Mouse (Mus musculus): ENCODE data around the gene Nmnat3.

The Nmnat3 gene

GRCm38 (mm10) chr9:98312622-98313374, 25.6 kb downstream of the Nmnat3 start:
- DNase-seq, result no peak

- no peak for DNase-seq
Observed at GRCm38 (mm10) chr9:98313587-98313986, 26.4 kb downstream of the Nmnat3 start.

GRCm38 (mm10) chr9:98314059-98314650, 26.9 kb downstream of the Nmnat3 start:
- DNase-seq, result no peak

GRCm38 (mm10) chr9:98317897-98318296, 30.7 kb downstream of the Nmnat3 start:
- DNase-seq, result no peak

- DNase-seq, result no peak
Observed at GRCm38 (mm10) chr9:98318875-98319274, 31.6 kb downstream of the Nmnat3 start.

- no peak for DNase-seq
Observed at GRCm38 (mm10) chr9:98320785-98321184, 33.5 kb downstream of the Nmnat3 start.

- no peak for DNase-seq
Observed at GRCm38 (mm10) chr9:98326088-98326487, 38.9 kb downstream of the Nmnat3 start.

- DNase-seq, result no peak
Observed at GRCm38 (mm10) chr9:98328415-98329176, 41.4 kb downstream of the Nmnat3 start.

- no peak for DNase-seq
Observed at GRCm38 (mm10) chr9:98329274-98330105, 42.3 kb downstream of the Nmnat3 start.

- DNase-seq, result no peak
Observed at GRCm38 (mm10) chr9:98333219-98333754, 46.1 kb downstream of the Nmnat3 start.

- DNase-seq, result no peak
Observed at GRCm38 (mm10) chr9:98337881-98338769, 50.9 kb downstream of the Nmnat3 start.

GRCm38 (mm10) chr9:98339971-98340370, 52.7 kb downstream of the Nmnat3 start:
- DNase-seq, result no peak

GRCm38 (mm10) chr9:98340427-98340826, 53.2 kb downstream of the Nmnat3 start:
- DNase-seq, result no peak

- no peak for DNase-seq
Observed at GRCm38 (mm10) chr9:98345840-98346239, 58.6 kb downstream of the Nmnat3 start.

- no peak for DNase-seq
Observed at GRCm38 (mm10) chr9:98346240-98346639, 59.0 kb downstream of the Nmnat3 start.

- no peak for DNase-seq
Observed at GRCm38 (mm10) chr9:98347021-98347420, 59.8 kb downstream of the Nmnat3 start.

- DNase-seq, result no peak
Observed at GRCm38 (mm10) chr9:98350318-98351144, 63.3 kb downstream of the Nmnat3 start.

- DNase-seq, result no peak
Observed at GRCm38 (mm10) chr9:98352332-98352731, 65.1 kb downstream of the Nmnat3 start.

- DNase-seq, result no peak
Observed at GRCm38 (mm10) chr9:98354919-98355318, 67.7 kb downstream of the Nmnat3 start.

GRCm38 (mm10) chr9:98361047-98361446, 73.8 kb downstream of the Nmnat3 start:
- no peak for DNase-seq

- no peak for DNase-seq
Observed at GRCm38 (mm10) chr9:98366075-98366474, 78.8 kb downstream of the Nmnat3 start.

Measured in B cell, adult 2 months (primary cell).